Mouse (Mus musculus) embryonic facial prominence, embryonic 13.5 days (tissue): ENCODE measurements around the gene Fam213a. TPM values are rescaled to one million over a fixed set of nuclear protein-coding genes. Genes with fewer than 3 reads are reported as not detected.

ENCODE experiments used
- ATAC-seq: fragments of 200-750 bp; cut with Nextera tagmentation; 2 replicates; pipeline ENCODE4 v1.8.0; 2017; ENCODE audit warnings: low read depth; ENCODE audit not compliant: insufficient number of reproducible peaks, insufficient read depth, low FRiP score, low TSS enrichment
- H3K27ac ChIP-seq: fragments of 300-500 bp; sonication (generic); 2 replicates; pipeline ENCODE4 v1.5.1; 2015; ENCODE audit warnings: moderate library complexity, mild to moderate bottlenecking, inconsistent platforms
- H3K27me3 ChIP-seq: fragments of 300-500 bp; sonication (generic); 2 replicates; pipeline ENCODE4 v1.6.1; 2015; ENCODE audit warnings: mild to moderate bottlenecking, inconsistent platforms
- H3K36me3 ChIP-seq: fragments of 300-500 bp; sonication (generic); 2 replicates; pipeline ENCODE4 v1.6.1; 2015; ENCODE audit warnings: mild to moderate bottlenecking, inconsistent platforms
- H3K4me1 ChIP-seq: fragments of 300-500 bp; sonication (generic); 2 replicates; pipeline ENCODE4 v1.6.1; 2015; ENCODE audit warnings: inconsistent platforms
- H3K4me2 ChIP-seq: fragments of 300-500 bp; sonication (generic); 2 replicates; pipeline ENCODE4 v1.6.1; 2015; ENCODE audit warnings: moderate library complexity, mild to moderate bottlenecking, inconsistent platforms
- H3K4me3 ChIP-seq: fragments of 300-500 bp; sonication (generic); 2 replicates; pipeline ENCODE4 v1.5.1; 2015; ENCODE audit warnings: mild to moderate bottlenecking, inconsistent platforms
- H3K9ac ChIP-seq: fragments of 300-500 bp; sonication (generic); 2 replicates; pipeline ENCODE4 v1.6.1; 2015; ENCODE audit warnings: mild to moderate bottlenecking, inconsistent platforms
- H3K9me3 ChIP-seq: fragments of 300-500 bp; sonication (generic); 2 replicates; pipeline ENCODE4 v1.6.1; 2016; ENCODE audit warnings: inconsistent platforms
- WGBS: fragments of 180-500 bp; shearing (Covaris S2); methylation state at CpG from one replicate; pipeline ENCODE4 v1.1.7; 2015; ENCODE audit warnings: mixed read lengths; 5-methylcytosine and 5-hydroxymethylcytosine counted together
- polyA plus RNA-seq: library from polyadenylated mRNA; unstranded; fragments of >200 nt; fragmentation: Nextera tagmentation; extraction: Ambion mirVana; gene quantifications from 2 replicates; pipeline ENCODE4 v1.2.1, GENCODE M21; 2015

Fam213a gene
- polyA plus RNA-seq, 1 experiment from 2014 or later, result 99.4 TPM

GRCm38 (mm10) chr14:40949730-40950614 lies 63.6 kb downstream of the Fam213a start:
- H3K27me3 ChIP-seq, result no peaks in the 10 kb centered on the region
- no peaks in the 10 kb centered on the region for H3K9me3 ChIP-seq
- H3K27ac ChIP-seq, result peak overlapping the region; percentile 86
- no peak overlapping the region for H3K9ac ChIP-seq
- no peak for ATAC-seq
- WGBS, result 76% methylated on average over 7 of the region's 7 CpGs
- H3K4me1 ChIP-seq, result peaks cover 66% of the 10 kb centered on the region
- H3K4me3 ChIP-seq, result no peak overlapping the region
- H3K36me3 ChIP-seq, result peaks cover 9% of the 10 kb centered on the region; the same call in 1 of the 2 replicates
- no peak overlapping the region for H3K4me2 ChIP-seq

GRCm38 (mm10) chr14:40949047-40949446 lies 64.5 kb downstream of the Fam213a start:
- no peak overlapping the region for H3K4me3 ChIP-seq
- no peaks in the 10 kb centered on the region for H3K9me3 ChIP-seq
- no peaks in the 10 kb centered on the region for H3K27me3 ChIP-seq
- peak overlapping the region; percentile 86 for H3K27ac ChIP-seq
- H3K9ac ChIP-seq, result no peak overlapping the region
- H3K36me3 ChIP-seq, result peaks cover 9% of the 10 kb centered on the region; the same call in 1 of the 2 replicates
- ATAC-seq, result no peak
- H3K4me1 ChIP-seq, result peaks cover 58% of the 10 kb centered on the region
- no peak overlapping the region for H3K4me2 ChIP-seq
- WGBS, result 67% methylated on average over 3 of the region's 3 CpGs

GRCm38 (mm10) chr14:40948522-40948921 lies 65.1 kb downstream of the Fam213a start:
- ATAC-seq, result peak; percentile 60; the same call in 1 of the 2 replicates
- Histone ChIP-seq H3K9ac (no peak overlapping the region), H3K4me2 (no peak overlapping the region), H3K4me3 (no peak overlapping the region), H3K27me3 (no peaks in the 10 kb centered on the region), H3K4me1 (peaks cover 52% of the 10 kb centered on the region), H3K9me3 (no peaks in the 10 kb centered on the region), H3K27ac (peak overlapping the region; percentile 86), H3K36me3 (peaks cover 9% of the 10 kb centered on the region; the same call in 1 of the 2 replicates)
- 71% methylated on average over 5 of the region's 5 CpGs for WGBS

- H3K4me1 ChIP-seq, result peaks cover 44% of the 10 kb centered on the region
- peak overlapping the region; percentile 86 for H3K27ac ChIP-seq
- H3K27me3 ChIP-seq, result no peaks in the 10 kb centered on the region
- ATAC-seq, result peak; percentile 40; the same call in 1 of the 2 replicates
- no peaks in the 10 kb centered on the region for H3K9me3 ChIP-seq
- 68% methylated on average over 14 of the region's 14 CpGs for WGBS
- H3K4me2 ChIP-seq, result peak overlapping the region; percentile 20; the same call in 1 of the 2 replicates
- peaks cover 9% of the 10 kb centered on the region; the same call in 1 of the 2 replicates for H3K36me3 ChIP-seq
- no peak overlapping the region for H3K4me3 ChIP-seq
- H3K9ac ChIP-seq, result no peak overlapping the region
These were observed 65.9 kb downstream of the Fam213a start for GRCm38 (mm10) chr14:40947431-40948394.

- no peak overlapping the region for H3K4me2 ChIP-seq
- H3K9me3 ChIP-seq, result no peaks in the 10 kb centered on the region
- H3K4me3 ChIP-seq, result no peak overlapping the region
- 94% methylated on average over 2 of the region's 2 CpGs for WGBS
- peaks cover 9% of the 10 kb centered on the region; the same call in 1 of the 2 replicates for H3K36me3 ChIP-seq
- peaks cover 15% of the 10 kb centered on the region for H3K4me1 ChIP-seq
- H3K9ac ChIP-seq, result no peak overlapping the region
- H3K27me3 ChIP-seq, result no peaks in the 10 kb centered on the region
- no peak overlapping the region for H3K27ac ChIP-seq
- no peak for ATAC-seq
These were observed 69.8 kb downstream of the Fam213a start for GRCm38 (mm10) chr14:40943802-40944201.

Other genes with a start within 250 kb of the Fam213a start
- 0.74 and 0.96 TPM in 2 replicates for gene Sh2d4b, start 120.5 kb downstream of the Fam213a start, polyA plus RNA-seq
- 87.6 and 91.1 TPM in 2 replicates for gene Tspan14, start 47.0 kb downstream of the Fam213a start, polyA plus RNA-seq
- gene Dydc2, start 55.4 kb upstream of the Fam213a start, polyA plus RNA-seq, result not detected in 2 replicates
- gene Dydc1, start 59.1 kb upstream of the Fam213a start, polyA plus RNA-seq, result not detected in 2 replicates
- 0.83 TPM in 1 of 2 replicates, not detected in the other for gene Mat1a, start 91.2 kb upstream of the Fam213a start, polyA plus RNA-seq
- gene Sftpa1, start 118.0 kb upstream of the Fam213a start, polyA plus RNA-seq, result not detected in 2 replicates
- not detected in 2 replicates for gene Mbl1, start 137.7 kb upstream of the Fam213a start, polyA plus RNA-seq
- gene Sftpd, start 171.4 kb upstream of the Fam213a start, polyA plus RNA-seq, result not detected in 2 replicates